Mouse (Mus musculus): Measurements from ENCODE around the gene Ssr3.

GRCm38 (mm10) chr3:65397566-65397965 lies 5.1 kb upstream of the Ssr3 start:
- TF ChIP-seq POLR2A (IDR thresholded peaks at IDR 0.05; ENCODE audit: low read depth, low read length) (no peak), CTCF (IDR thresholded peaks at IDR 0.05; ENCODE audit: extremely low read depth, insufficient read depth, insufficient read length, insufficient replicate concordance) (no peak)

Data from spleen, adult 2 months (tissue).